Mouse (Mus musculus): ENCODE data around the gene Zfp771. TPM values are rescaled to one million over a fixed set of nuclear protein-coding genes. Genes with fewer than 3 reads are reported as not detected.
"Not testable (repeated sequence)": the region's sequence is repeated elsewhere in the genome, so short reads cannot be mapped to it uniquely, and the experiment has no call there.

The Zfp771 gene
- total RNA-seq, 4 experiments from 2014 or later = 49.5 to 55.5 (median 53.6) TPM

DNA sequence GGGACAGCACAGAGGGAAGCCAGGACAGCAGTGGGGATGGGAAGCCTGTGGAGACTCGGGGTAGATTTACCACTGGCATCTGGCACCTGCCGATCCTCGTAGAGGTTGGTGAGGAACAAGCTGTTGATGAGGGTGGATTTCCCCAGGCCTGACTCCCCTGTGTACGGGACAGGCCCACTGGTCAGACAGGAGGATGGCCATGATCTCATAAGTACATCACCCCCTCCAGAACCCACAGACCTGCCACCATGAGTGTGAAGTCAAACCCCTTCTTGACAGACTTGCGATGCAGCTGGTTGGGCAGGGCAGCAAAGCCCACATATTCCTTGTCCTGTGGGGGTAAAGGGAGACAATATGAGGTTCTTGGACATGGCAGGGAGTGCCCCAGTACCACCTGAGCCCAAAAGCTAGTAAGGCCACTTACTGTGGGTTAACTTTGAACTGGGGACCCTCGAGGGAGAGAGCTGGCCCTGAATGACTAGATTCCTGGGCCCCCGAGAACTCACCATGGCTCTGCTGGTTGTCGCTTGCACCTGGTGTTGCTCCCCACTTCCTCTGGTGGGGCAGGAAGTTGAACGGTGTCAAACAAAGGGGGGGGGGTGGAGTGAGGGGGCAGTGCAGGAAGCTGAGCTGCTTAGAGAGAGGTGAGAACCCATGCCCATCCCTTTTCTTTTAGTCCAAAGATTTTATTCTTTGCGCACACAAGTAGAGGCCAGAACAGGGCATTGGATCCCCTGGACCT is 26.0 kb upstream of the Zfp771 start:
- no peak for DNase-seq (ENCODE audit: low spot score in 2 of 2)

DNA sequence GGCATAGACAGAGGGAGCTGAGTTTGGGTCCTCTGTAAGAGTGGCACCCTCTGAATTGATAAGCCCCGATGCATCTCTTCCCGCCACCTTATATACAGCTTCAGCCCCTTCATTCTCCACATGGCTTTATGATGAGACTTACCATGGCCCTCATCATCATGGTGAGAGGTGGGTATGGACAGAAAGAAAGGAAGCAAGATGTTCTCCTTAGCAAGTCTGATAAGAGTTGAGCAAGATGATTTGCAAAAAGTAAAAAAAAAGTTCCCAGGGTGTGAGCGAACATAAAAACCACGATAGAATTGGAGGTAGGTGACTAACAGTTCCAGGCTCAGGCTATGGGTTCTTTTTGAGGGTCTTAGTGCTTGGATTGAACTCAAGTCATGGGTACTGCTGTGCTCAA is 25.4 kb upstream of the Zfp771 start:
- DNase-seq (ENCODE audit: low spot score in 2 of 2) = no peak

GRCm38 (mm10) chr7:127220440-127220839 is 23.6 kb upstream of the Zfp771 start:
- no peak for DNase-seq (ENCODE audit: low spot score in 2 of 2)

GRCm38 (mm10) chr7:127223106-127223505 is 21.0 kb upstream of the Zfp771 start:
- no peak for DNase-seq (ENCODE audit: low spot score in 2 of 2)

GRCm38 (mm10) chr7:127223515-127224478 is 20.3 kb upstream of the Zfp771 start:
- DNase-seq (ENCODE audit: low spot score in 2 of 2) = no peak

GRCm38 (mm10) chr7:127224616-127225015 is 19.5 kb upstream of the Zfp771 start:
- DNase-seq (ENCODE audit: low spot score in 2 of 2) = no peak

GRCm38 (mm10) chr7:127225147-127225995 is 18.7 kb upstream of the Zfp771 start:
- no peak for DNase-seq (ENCODE audit: low spot score in 2 of 2)

DNA sequence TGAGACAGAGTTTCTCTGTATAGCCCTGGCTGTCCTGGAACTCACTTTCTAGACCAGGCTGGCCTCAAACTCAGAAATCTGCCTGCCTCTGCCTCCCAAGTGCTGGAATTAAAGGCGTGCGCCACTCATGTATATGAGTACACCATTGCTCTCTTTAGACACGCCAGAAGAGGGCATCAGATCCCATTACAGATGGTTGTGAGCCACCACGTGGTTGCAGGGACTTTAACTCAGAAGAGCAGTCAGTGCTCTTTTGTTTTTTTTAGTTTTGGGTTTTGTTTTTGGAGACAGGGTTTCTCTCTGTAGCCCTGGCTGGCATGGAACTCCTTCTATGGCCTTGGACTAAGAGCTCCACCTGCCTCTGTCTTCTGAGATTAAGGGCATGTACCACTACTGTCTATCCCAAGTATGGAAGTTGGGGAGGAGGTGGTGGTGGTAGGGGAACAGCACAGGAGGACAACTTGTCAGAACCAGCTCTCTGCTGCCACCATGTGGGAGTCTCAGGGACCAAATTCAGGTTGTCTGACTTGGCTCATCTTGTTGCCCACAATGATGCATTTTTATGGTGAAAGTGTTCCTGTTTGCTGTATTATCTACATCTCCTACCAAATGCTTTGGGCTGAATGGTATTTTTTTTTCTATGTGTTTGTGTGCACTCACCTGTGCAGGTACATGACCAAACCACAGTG is 15.3 kb upstream of the Zfp771 start:
- DNase-seq (ENCODE audit: low spot score in 2 of 2) = peak in 1 of 2 experiments; percentile 71

DNA sequence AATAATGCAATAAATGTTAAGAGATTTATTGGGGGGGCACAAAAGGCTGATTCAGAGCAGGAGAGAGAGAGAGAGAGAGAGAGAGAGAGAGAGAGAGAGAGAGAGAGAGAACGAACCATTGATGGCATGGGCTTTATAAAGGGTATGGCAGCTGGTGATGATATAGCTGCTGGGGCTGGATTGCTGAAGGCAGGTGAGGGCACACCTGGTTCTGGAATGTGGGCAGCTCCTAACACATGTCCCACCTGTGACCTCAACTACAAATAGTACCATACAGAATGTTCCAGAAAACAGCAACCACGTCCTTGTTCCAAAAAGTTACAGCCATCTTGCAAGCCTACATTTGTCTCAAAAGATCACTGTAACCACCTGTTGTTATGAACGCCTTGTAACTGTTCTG is 12.7 kb upstream of the Zfp771 start:
- DNase-seq (ENCODE audit: low spot score in 2 of 2) = no peak

- DNase-seq (ENCODE audit: low spot score in 2 of 2) = no peak
Observed at GRCm38 (mm10) chr7:127231826-127232621, 12.1 kb upstream of the Zfp771 start.

GRCm38 (mm10) chr7:127232622-127233367 is 11.3 kb upstream of the Zfp771 start, which contains the start of the genes Zfp553 and Sept1:
Gene Zfp553 (plus strand): TSS chr7:127233061.
Gene Sept1 (minus strand): TSS chr7:127233130.
- peak; percentile 62 to 74 for DNase-seq (ENCODE audit: low spot score in 2 of 2)

DNA sequence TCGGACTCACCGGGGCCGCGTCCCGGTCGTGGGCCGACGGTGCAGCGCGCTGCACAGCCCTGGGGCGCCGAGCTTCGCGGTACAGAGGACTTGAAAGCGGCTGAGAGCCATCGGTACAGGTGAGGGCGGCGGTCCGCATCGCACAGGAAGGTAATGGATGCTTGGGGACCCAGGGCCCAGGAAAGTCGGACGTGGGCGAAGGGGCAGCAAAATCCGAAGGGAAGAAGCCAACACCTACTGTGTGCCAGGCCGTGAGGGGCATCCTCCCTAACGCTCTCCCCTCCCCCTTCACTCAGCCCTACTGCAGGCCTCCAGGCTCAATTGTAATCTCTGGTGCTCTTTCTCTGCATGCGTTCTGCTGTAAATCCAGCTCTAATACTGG is 10.7 kb upstream of the Zfp771 start:
- DNase-seq (ENCODE audit: low spot score in 2 of 2) = no peak

GRCm38 (mm10) chr7:127233765-127234164 is 10.3 kb upstream of the Zfp771 start:
- DNase-seq (ENCODE audit: low spot score in 2 of 2) = no peak

- DNase-seq (ENCODE audit: low spot score in 2 of 2) = no peak
Observed at GRCm38 (mm10) chr7:127234777-127235176, 9.3 kb upstream of the Zfp771 start.

GRCm38 (mm10) chr7:127243361-127243867 is 660 bp upstream of the Zfp771 start:
- no peak for DNase-seq (ENCODE audit: low spot score in 2 of 2)

- DNase-seq (ENCODE audit: low spot score in 2 of 2) = no peak
Observed at GRCm38 (mm10) chr7:127244658-127245510, 810 bp downstream of the Zfp771 start.

DNA sequence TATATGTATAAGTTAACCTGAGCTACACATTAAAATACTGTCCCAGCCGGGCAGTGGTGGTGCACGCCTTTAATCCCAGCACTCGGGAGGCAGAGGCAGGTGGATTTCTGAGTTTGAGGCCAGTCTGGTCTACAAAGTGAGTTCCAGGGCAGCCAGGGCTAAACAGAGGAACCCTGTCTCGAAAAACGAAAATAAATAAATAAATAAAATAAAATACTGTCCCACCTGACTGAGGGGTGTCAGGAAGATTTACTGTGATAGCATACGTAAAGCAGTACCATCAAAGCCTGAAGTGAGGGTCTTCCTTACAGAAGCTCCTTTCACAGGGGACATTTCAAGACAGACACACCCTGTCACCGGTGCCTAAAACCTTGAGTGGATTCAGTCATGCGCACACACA is 6.4 kb downstream of the Zfp771 start:
- DNase-seq (ENCODE audit: low spot score in 2 of 2) = not testable (repeated sequence)

GRCm38 (mm10) chr7:127252414-127252813 is 8.3 kb downstream of the Zfp771 start:
- DNase-seq (ENCODE audit: low spot score in 2 of 2) = no peak

Measured in left cerebral cortex, adult 8-10 months (tissue).